Mouse (Mus musculus): ENCODE data around the gene Gm37240. TPM values are rescaled to one million over a fixed set of nuclear protein-coding genes. Genes with fewer than 3 reads are reported as not detected.

Gene Gm37240
- polyA plus RNA-seq, 1 experiment from 2014 or later = 11.4 TPM

- WGBS = 17% methylated on average over 12 of the region's 12 CpGs
- H3K9me3 ChIP-seq (replicated peaks; ENCODE audit: control insufficient read depth, low read length) = no peaks in the 10 kb centered on the region
- H3K27ac ChIP-seq (ENCODE audit: low read length) = no peak overlapping the region
- H3K4me1 ChIP-seq (ENCODE audit: control insufficient read depth, insufficient read depth, low read length) = peaks cover 7% of the 10 kb centered on the region
- H3K4me3 ChIP-seq (replicated peaks; ENCODE audit: low read length) = no peak overlapping the region
- no peak overlapping the region for H3K4me2 ChIP-seq (ENCODE audit: low read depth, low read length)
- H3K27me3 ChIP-seq (ENCODE audit: control insufficient read depth, insufficient read depth, low read length) = no peaks in the 10 kb centered on the region
- peak overlapping the region; percentile 38; the same call in 1 of the 2 replicates for H3K9ac ChIP-seq (ENCODE audit: low read length)
- ATAC-seq (ENCODE audit: insufficient read depth, low FRiP score) = no peak
- H3K36me3 ChIP-seq (ENCODE audit: control insufficient read depth, insufficient read depth, low read length) = no peaks in the 10 kb centered on the region
Measured at GRCm38 (mm10) chr3:85185827-85186226, 701.5 kb downstream of the Gm37240 start.

- Histone ChIP-seq H3K27ac (ENCODE audit: low read length) (no peak overlapping the region), H3K9ac (ENCODE audit: low read length) (no peak overlapping the region), H3K4me1 (ENCODE audit: control insufficient read depth, insufficient read depth, low read length) (peaks cover 7% of the 10 kb centered on the region), H3K4me3 (replicated peaks; ENCODE audit: low read length) (no peak overlapping the region), H3K9me3 (replicated peaks; ENCODE audit: control insufficient read depth, low read length) (0 out of 2 replicates have a peak, but pooled peaks cover 4% of the 10 kb centered on the region), H3K27me3 (ENCODE audit: control insufficient read depth, insufficient read depth, low read length) (no peaks in the 10 kb centered on the region), H3K4me2 (ENCODE audit: low read depth, low read length) (no peak overlapping the region), H3K36me3 (ENCODE audit: control insufficient read depth, insufficient read depth, low read length) (no peaks in the 10 kb centered on the region)
- ATAC-seq (ENCODE audit: insufficient read depth, low FRiP score) = no peak
- WGBS = 62% methylated on average over 11 of the region's 11 CpGs
Measured at GRCm38 (mm10) chr3:85184916-85185315, 702.4 kb downstream of the Gm37240 start.

GRCm38 (mm10) chr3:85184151-85184550, 703.2 kb downstream of the Gm37240 start:
- Histone ChIP-seq H3K9me3 (replicated peaks; ENCODE audit: control insufficient read depth, low read length) (0 out of 2 replicates have a peak, but pooled peaks cover 4% of the 10 kb centered on the region), H3K9ac (ENCODE audit: low read length) (no peak overlapping the region; the same call in 1 of the 2 replicates), H3K36me3 (ENCODE audit: control insufficient read depth, insufficient read depth, low read length) (no peaks in the 10 kb centered on the region), H3K4me2 (ENCODE audit: low read depth, low read length) (no peak overlapping the region), H3K27ac (ENCODE audit: low read length) (no peak overlapping the region), H3K4me3 (replicated peaks; ENCODE audit: low read length) (no peak overlapping the region), H3K27me3 (ENCODE audit: control insufficient read depth, insufficient read depth, low read length) (no peaks in the 10 kb centered on the region), H3K4me1 (ENCODE audit: control insufficient read depth, insufficient read depth, low read length) (peaks cover 7% of the 10 kb centered on the region)
- ATAC-seq (ENCODE audit: insufficient read depth, low FRiP score) = no peak
- WGBS = 20% methylated on average over 6 of the region's 6 CpGs

- Histone ChIP-seq H3K27me3 (ENCODE audit: control insufficient read depth, insufficient read depth, low read length) (no peaks in the 10 kb centered on the region), H3K9ac (ENCODE audit: low read length) (no peak overlapping the region), H3K27ac (ENCODE audit: low read length) (no peak overlapping the region), H3K4me2 (ENCODE audit: low read depth, low read length) (no peak overlapping the region), H3K9me3 (replicated peaks; ENCODE audit: control insufficient read depth, low read length) (0 out of 2 replicates have a peak, but pooled peaks cover 4% of the 10 kb centered on the region), H3K4me1 (ENCODE audit: control insufficient read depth, insufficient read depth, low read length) (peaks cover 6% of the 10 kb centered on the region; the same call in 1 of the 2 replicates), H3K4me3 (replicated peaks; ENCODE audit: low read length) (no peak overlapping the region), H3K36me3 (ENCODE audit: control insufficient read depth, insufficient read depth, low read length) (no peaks in the 10 kb centered on the region)
- ATAC-seq (ENCODE audit: insufficient read depth, low FRiP score) = no peak
- 93% methylated on average over 1 of the region's 1 CpGs for WGBS
Measured at GRCm38 (mm10) chr3:85176736-85177135, 710.6 kb downstream of the Gm37240 start.

GRCm38 (mm10) chr3:85174542-85175469, 712.5 kb downstream of the Gm37240 start:
- Histone ChIP-seq H3K27ac (ENCODE audit: low read length) (no peak overlapping the region), H3K4me2 (ENCODE audit: low read depth, low read length) (peak overlapping the region; percentile 16; the same call in 1 of the 2 replicates), H3K4me3 (replicated peaks; ENCODE audit: low read length) (no peak overlapping the region), H3K9ac (ENCODE audit: low read length) (no peak overlapping the region), H3K9me3 (replicated peaks; ENCODE audit: control insufficient read depth, low read length) (no peaks in the 10 kb centered on the region), H3K36me3 (ENCODE audit: control insufficient read depth, insufficient read depth, low read length) (no peaks in the 10 kb centered on the region), H3K4me1 (ENCODE audit: control insufficient read depth, insufficient read depth, low read length) (peaks cover 6% of the 10 kb centered on the region; the same call in 1 of the 2 replicates), H3K27me3 (ENCODE audit: control insufficient read depth, insufficient read depth, low read length) (no peaks in the 10 kb centered on the region)
- 48% methylated on average over 28 of the region's 28 CpGs for whole genome bisulfite sequencing
- no peak for ATAC-seq (ENCODE audit: insufficient read depth, low FRiP score)

- Histone ChIP-seq H3K4me1 (ENCODE audit: control insufficient read depth, insufficient read depth, low read length) (peaks cover 6% of the 10 kb centered on the region; the same call in 1 of the 2 replicates), H3K9me3 (replicated peaks; ENCODE audit: control insufficient read depth, low read length) (no peaks in the 10 kb centered on the region), H3K27ac (ENCODE audit: low read length) (no peak overlapping the region), H3K4me2 (ENCODE audit: low read depth, low read length) (no peak overlapping the region), H3K9ac (ENCODE audit: low read length) (no peak overlapping the region), H3K4me3 (replicated peaks; ENCODE audit: low read length) (no peak overlapping the region), H3K27me3 (ENCODE audit: control insufficient read depth, insufficient read depth, low read length) (no peaks in the 10 kb centered on the region), H3K36me3 (ENCODE audit: control insufficient read depth, insufficient read depth, low read length) (no peaks in the 10 kb centered on the region)
- WGBS = 60% methylated on average over 6 of the region's 6 CpGs
- no peak for ATAC-seq (ENCODE audit: insufficient read depth, low FRiP score)
Measured at GRCm38 (mm10) chr3:85173441-85174071, 713.8 kb downstream of the Gm37240 start.

GRCm38 (mm10) chr3:85172532-85172931, 714.8 kb downstream of the Gm37240 start:
- no peak overlapping the region for H3K4me2 ChIP-seq (ENCODE audit: low read depth, low read length)
- no peaks in the 10 kb centered on the region for H3K9me3 ChIP-seq (replicated peaks; ENCODE audit: control insufficient read depth, low read length)
- no peaks in the 10 kb centered on the region for H3K36me3 ChIP-seq (ENCODE audit: control insufficient read depth, insufficient read depth, low read length)
- H3K4me1 ChIP-seq (ENCODE audit: control insufficient read depth, insufficient read depth, low read length) = peaks cover 6% of the 10 kb centered on the region; the same call in 1 of the 2 replicates
- H3K4me3 ChIP-seq (replicated peaks; ENCODE audit: low read length) = no peak overlapping the region
- no peak overlapping the region for H3K27ac ChIP-seq (ENCODE audit: low read length)
- WGBS = 56% methylated on average over 11 of the region's 11 CpGs
- no peaks in the 10 kb centered on the region for H3K27me3 ChIP-seq (ENCODE audit: control insufficient read depth, insufficient read depth, low read length)
- ATAC-seq (ENCODE audit: insufficient read depth, low FRiP score) = no peak
- H3K9ac ChIP-seq (ENCODE audit: low read length) = no peak overlapping the region

- Histone ChIP-seq H3K27ac (ENCODE audit: low read length) (no peak overlapping the region), H3K4me3 (replicated peaks; ENCODE audit: low read length) (no peak overlapping the region), H3K4me1 (ENCODE audit: control insufficient read depth, insufficient read depth, low read length) (peaks cover 6% of the 10 kb centered on the region; the same call in 1 of the 2 replicates), H3K9ac (ENCODE audit: low read length) (no peak overlapping the region), H3K36me3 (ENCODE audit: control insufficient read depth, insufficient read depth, low read length) (no peaks in the 10 kb centered on the region), H3K4me2 (ENCODE audit: low read depth, low read length) (no peak overlapping the region), H3K9me3 (replicated peaks; ENCODE audit: control insufficient read depth, low read length) (no peaks in the 10 kb centered on the region), H3K27me3 (ENCODE audit: control insufficient read depth, insufficient read depth, low read length) (no peaks in the 10 kb centered on the region)
- no peak for ATAC-seq (ENCODE audit: insufficient read depth, low FRiP score)
- 63% methylated on average over 12 of the region's 12 CpGs for WGBS
Measured at GRCm38 (mm10) chr3:85172096-85172495, 715.2 kb downstream of the Gm37240 start.

- Histone ChIP-seq H3K27me3 (ENCODE audit: control insufficient read depth, insufficient read depth, low read length) (no peaks in the 10 kb centered on the region), H3K4me2 (ENCODE audit: low read depth, low read length) (no peak overlapping the region), H3K9me3 (replicated peaks; ENCODE audit: control insufficient read depth, low read length) (no peaks in the 10 kb centered on the region), H3K27ac (ENCODE audit: low read length) (no peak overlapping the region), H3K4me3 (replicated peaks; ENCODE audit: low read length) (no peak overlapping the region), H3K4me1 (ENCODE audit: control insufficient read depth, insufficient read depth, low read length) (no peaks in the 10 kb centered on the region), H3K36me3 (ENCODE audit: control insufficient read depth, insufficient read depth, low read length) (no peaks in the 10 kb centered on the region), H3K9ac (ENCODE audit: low read length) (no peak overlapping the region)
- ATAC-seq (ENCODE audit: insufficient read depth, low FRiP score) = no peak
- WGBS = 85% methylated on average over 2 of the region's 2 CpGs
Measured at GRCm38 (mm10) chr3:85168816-85169215, 718.5 kb downstream of the Gm37240 start.
